Mouse (Mus musculus) embryonic stem cell, embryonic (primary cell): ENCODE measurements around the gene Il2ra.
"Not testable (repeated sequence)": the region's sequence is repeated elsewhere in the genome, so short reads cannot be mapped to it uniquely, and the experiment has no call there.

Experiments
- CTCF ChIA-PET, 4 experiments: fragments of 300-600 bp in 2 of 4; fragments of 350-600 bp in 2 of 4; sonication (Branson Sonifier 250); formaldehyde crosslinking; loops; one replicate each; lab custom pipeline; 2022; ENCODE audit warnings: inconsistent platforms in 2 of 4; lab: Charles Lee
- POLR2A ChIA-PET, 4 experiments: fragments of 300-600 bp in 2 of 4; fragments of 350-600 bp in 2 of 4; sonication (Branson Sonifier 250); formaldehyde crosslinking; loops; one replicate each; lab custom pipeline; 2022; ENCODE audit warnings: antibody characterized with exemption in 4 of 4, inconsistent platforms in 1 of 4; lab: Charles Lee

The Il2ra gene

DNA sequence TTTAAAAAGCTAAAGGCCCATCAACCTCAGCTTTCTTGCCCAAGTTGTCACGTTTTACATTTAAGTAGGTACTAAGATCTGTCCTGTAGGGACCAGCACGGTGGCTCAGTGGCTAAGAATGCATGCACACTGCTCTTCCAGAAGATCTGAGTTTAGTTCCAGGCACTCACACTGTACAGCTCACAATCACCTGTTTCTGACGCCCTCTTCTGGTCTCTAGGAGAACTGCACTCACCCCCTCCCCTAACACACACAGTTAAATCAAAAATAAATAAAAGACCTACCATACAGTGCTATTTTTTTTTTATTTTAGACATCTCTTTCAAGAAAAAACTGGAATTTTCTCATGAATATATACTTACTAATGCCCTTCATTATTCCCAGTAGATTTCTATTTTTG, 29.5 kb downstream of the Il2ra start:
- POLR2A ChIA-PET: interaction anchor here in 2 of 4 experiments (0.9 to 1.7 kb wide), 4 partner anchors 10 to 69 kb away, joined by 3 to 6 read pairs (median 4); no protein-coding TSS in a partner anchor
- CTCF ChIA-PET: interaction anchor here (0.5 to 2.6 kb wide), 26 partner anchors 8 to 1690 kb away, joined by 3 to 20 read pairs (median 3); no protein-coding TSS in a partner anchor

DNA sequence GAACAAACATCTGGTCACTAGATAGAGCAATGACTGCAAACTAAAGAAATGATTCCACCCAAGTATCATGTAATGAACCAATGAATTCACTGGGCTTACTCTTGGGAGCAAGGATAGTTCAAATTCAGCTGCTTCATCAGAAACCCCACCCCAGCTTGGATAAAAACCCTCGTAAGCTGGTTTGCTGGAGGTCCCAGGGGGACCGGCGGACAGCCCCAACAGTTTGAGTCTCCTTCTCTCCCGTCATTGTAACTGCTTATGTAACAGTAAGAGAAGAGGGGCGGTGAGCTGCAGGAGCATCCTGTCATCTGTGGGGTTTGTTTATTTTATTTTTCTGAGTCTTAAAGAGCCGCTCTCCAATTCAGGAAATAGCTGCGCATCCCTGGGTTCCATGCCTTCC, 37.0 kb downstream of the Il2ra start:
- ChIA-PET CTCF (interaction anchor here in 2 of 4 experiments (1.0 to 1.5 kb wide), 3 partner anchors 8 to 16 kb away, joined by 3 to 5 read pairs (median 4); no protein-coding TSS in a partner anchor), POLR2A (interaction anchor here in 2 of 4 experiments (0.6 to 0.8 kb wide), 2 partner anchors 9 to 80 kb away, joined by 3 read pairs; no protein-coding TSS in a partner anchor)

- ChIA-PET CTCF (interaction anchor here in 3 of 4 experiments (0.6 to 2.5 kb wide), 7 partner anchors 10 to 344 kb away, joined by 3 to 10 read pairs (median 6); no protein-coding TSS in a partner anchor), POLR2A (interaction anchor here (0.5 to 2.1 kb wide), 7 partner anchors 10 to 95 kb away, joined by 3 to 11 read pairs (median 4); partner anchors contain the start of genes Ankrd16 (in 1 of the 4), Fbh1 (in 1 of the 4) and Il15ra (in 1 of the 4))
Observed at GRCm38 (mm10) chr2:11682712-11683111, 40.1 kb downstream of the Il2ra start.

DNA sequence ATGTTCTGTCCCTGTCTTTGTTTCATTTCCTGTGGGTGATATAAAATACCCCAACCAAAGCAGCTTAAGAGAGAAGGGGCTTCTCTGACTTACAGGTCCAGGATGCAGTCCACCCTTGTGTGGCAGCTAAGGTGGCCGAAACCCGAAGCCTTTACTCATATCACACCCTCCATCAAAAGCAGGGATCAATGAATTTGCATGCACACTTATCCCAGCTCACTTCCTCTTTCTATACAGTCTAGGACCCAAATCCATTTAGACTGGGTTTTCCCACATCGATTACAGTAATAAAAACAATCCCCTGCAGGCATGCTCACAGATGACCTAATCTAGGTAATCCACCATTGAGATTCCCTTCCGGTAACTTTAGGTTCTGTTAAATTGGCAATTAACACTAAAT, 43.9 kb downstream of the Il2ra start:
- POLR2A ChIA-PET: no interaction called here
- CTCF ChIA-PET: interaction anchor here in 2 of 4 experiments (0.9 to 2.1 kb wide), 4 partner anchors 12 to 91 kb away, joined by 3 to 10 read pairs (median 5); partner anchors contain the start of genes Ankrd16 (in 1 of the 2) and Fbh1 (in 1 of the 2)

GRCm38 (mm10) chr2:11687436-11687835, 44.8 kb downstream of the Il2ra start:
- POLR2A ChIA-PET: interaction anchor here in 1 of 4 experiments (1.1 kb wide), 1 partner anchor 90 kb away, joined by 3 read pairs; the partner anchor contains the start of genes Ankrd16 and Fbh1

DNA sequence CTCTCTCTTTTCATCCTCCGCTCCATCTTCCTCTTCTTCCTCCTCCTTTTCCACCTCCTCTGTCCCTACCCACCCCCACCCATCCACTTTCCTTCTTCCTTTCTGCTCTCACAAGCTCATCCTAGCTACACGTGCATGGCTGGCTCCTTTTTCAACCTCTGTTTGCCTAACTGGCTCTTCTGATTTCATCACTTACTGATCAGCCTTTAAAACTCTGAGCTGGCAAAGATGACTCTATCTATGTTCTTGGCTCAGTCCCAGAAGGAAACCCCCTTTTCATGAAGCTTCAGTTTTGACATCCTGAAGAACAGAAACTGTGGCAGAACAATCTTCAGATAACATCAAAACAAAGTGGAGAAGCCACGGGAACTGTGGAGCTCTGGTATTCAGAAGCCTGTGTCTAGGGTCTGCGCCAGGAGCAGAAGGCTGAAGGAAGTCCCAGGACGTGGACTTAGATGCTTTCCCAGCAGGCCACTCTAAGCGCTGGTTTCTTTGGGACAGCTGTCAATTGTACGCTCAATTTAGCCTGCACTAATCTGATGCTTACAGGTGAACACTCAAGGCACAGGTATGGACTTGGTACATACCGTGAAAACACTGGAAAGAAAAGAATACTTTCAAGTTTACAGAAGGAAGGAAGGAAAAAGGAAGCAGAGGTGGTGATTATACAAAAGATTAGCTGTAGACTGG, 47.7 kb downstream of the Il2ra start:
- POLR2A ChIA-PET: interaction anchor here (0.6 to 1.2 kb wide), 5 partner anchors 13 to 394 kb away, joined by 3 to 5 read pairs (median 4); partner anchors contain the start of gene Il15ra (in 1 of the 4)
- CTCF ChIA-PET: interaction anchor here in 3 of 4 experiments (0.6 to 1.7 kb wide), 4 partner anchors 18 to 1492 kb away, joined by 3 to 8 read pairs (median 3); no protein-coding TSS in a partner anchor

More at GRCm38 (mm10) chr2:11687436-11687835, 44.8 kb downstream of the Il2ra start:
- CTCF ChIA-PET: interaction anchor here (0.5 to 2.1 kb wide), 24 partner anchors 8 to 910 kb away, joined by 3 to 18 read pairs (median 4); partner anchors contain the start of genes Ankrd16 (in 1 of the 4), Fbh1 (in 1 of the 4) and Il15ra (in 1 of the 4)

- CTCF ChIA-PET: interaction anchor here in 3 of 4 experiments (0.6 to 3.0 kb wide), 4 partner anchors 30 to 397 kb away, joined by 3 to 14 read pairs (median 4); partner anchors contain the start of gene Rbm17 (in 1 of the 3)
- POLR2A ChIA-PET: interaction anchor here in 2 of 4 experiments (0.5 to 0.7 kb wide), 2 partner anchors 12 to 56 kb away, joined by 3 read pairs; no protein-coding TSS in a partner anchor
Observed at GRCm38 (mm10) chr2:11693352-11693751, 50.7 kb downstream of the Il2ra start.

DNA sequence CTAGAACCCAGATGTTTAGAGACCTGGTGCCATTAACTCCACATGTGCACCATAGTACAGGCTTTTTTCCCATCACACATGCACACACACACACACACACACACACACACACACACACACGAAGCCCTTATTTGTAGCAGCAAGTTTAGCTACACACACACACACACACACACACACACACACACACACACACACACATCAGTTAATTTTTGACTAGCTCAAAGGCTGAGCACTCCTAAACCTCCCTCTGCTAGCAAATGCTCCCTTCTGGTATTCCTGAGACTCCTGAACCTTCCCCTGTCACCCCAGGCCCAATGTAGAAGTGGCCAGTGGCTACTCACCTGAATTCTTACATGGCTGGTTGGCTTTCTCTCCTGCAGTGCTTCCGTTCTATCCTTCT, 51.5 kb downstream of the Il2ra start:
- ChIA-PET POLR2A (interaction anchor here in 1 of 4 experiments (0.7 kb wide), 1 partner anchor 57 kb away, joined by 3 read pairs; no protein-coding TSS in a partner anchor), CTCF (interaction anchor here (0.5 to 3.0 kb wide), 5 partner anchors 22 to 83 kb away, joined by 3 to 14 read pairs (median 5); partner anchors contain the start of genes Ankrd16 (in 1 of the 4) and Fbh1 (in 1 of the 4))

DNA sequence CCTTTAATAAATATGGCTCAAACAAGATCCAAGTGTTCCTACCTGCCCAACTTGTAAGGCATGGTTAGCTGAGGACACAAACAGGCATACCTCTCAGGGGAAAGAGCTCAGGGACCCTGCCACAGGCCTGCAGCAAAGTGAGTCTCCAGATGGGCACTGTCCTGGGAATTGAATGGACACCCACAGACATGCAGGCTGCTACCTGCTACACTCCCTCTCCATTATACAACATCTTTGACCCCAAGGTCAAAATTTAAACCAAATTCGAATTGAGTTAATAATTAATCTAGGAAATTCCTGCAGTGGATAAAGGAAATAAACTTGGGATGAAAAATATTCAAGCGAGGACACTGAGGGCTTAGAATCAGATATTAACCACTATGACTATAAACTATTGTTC, 53.3 kb downstream of the Il2ra start:
- ChIA-PET CTCF (interaction anchor here in 2 of 4 experiments (0.6 to 1.2 kb wide), 2 partner anchors 8 to 70 kb away, joined by 3 read pairs; no protein-coding TSS in a partner anchor), POLR2A (no interaction called here)

GRCm38 (mm10) chr2:11698994-11699393, 56.4 kb downstream of the Il2ra start:
- ChIA-PET CTCF (interaction anchor here in 2 of 4 experiments (1.4 to 2.5 kb wide), 4 partner anchors 12 to 93 kb away, joined by 3 to 10 read pairs (median 8); no protein-coding TSS in a partner anchor), POLR2A (interaction anchor here in 2 of 4 experiments (0.7 to 0.8 kb wide), 3 partner anchors 63 to 79 kb away, joined by 3 read pairs; partner anchors contain the start of genes Ankrd16 (in 1 of the 2) and Fbh1 (in 1 of the 2))

DNA sequence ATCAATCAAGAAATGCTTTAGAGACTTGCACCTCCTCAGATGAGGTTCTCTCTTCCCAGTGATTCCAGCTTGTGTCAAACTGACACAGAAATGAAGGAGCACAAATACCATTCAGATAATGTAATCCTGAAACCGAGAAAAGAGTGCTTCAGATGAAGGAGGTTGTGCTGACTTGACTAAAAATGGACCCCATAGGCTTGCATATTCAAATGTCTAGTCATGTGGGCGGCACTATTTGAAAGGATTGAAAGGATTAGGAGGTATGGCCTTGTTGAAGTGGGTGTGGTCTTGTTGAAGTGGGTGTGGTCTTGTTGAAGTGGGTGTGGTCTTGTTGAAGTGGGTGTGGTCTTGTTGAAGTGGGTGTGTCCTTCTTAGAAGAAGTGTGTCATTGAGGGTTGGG, 57.3 kb downstream of the Il2ra start:
- POLR2A ChIA-PET: interaction anchor here in 2 of 4 experiments (0.6 to 0.7 kb wide), 2 partner anchors 77 to 1873 kb away, joined by 3 to 4 read pairs; partner anchors contain the start of genes Ankrd16 (in 1 of the 2) and Fbh1 (in 1 of the 2)
- CTCF ChIA-PET: interaction anchor here in 3 of 4 experiments (0.7 to 2.5 kb wide), 4 partner anchors 12 to 274 kb away, joined by 3 to 9 read pairs (median 6); no protein-coding TSS in a partner anchor

DNA sequence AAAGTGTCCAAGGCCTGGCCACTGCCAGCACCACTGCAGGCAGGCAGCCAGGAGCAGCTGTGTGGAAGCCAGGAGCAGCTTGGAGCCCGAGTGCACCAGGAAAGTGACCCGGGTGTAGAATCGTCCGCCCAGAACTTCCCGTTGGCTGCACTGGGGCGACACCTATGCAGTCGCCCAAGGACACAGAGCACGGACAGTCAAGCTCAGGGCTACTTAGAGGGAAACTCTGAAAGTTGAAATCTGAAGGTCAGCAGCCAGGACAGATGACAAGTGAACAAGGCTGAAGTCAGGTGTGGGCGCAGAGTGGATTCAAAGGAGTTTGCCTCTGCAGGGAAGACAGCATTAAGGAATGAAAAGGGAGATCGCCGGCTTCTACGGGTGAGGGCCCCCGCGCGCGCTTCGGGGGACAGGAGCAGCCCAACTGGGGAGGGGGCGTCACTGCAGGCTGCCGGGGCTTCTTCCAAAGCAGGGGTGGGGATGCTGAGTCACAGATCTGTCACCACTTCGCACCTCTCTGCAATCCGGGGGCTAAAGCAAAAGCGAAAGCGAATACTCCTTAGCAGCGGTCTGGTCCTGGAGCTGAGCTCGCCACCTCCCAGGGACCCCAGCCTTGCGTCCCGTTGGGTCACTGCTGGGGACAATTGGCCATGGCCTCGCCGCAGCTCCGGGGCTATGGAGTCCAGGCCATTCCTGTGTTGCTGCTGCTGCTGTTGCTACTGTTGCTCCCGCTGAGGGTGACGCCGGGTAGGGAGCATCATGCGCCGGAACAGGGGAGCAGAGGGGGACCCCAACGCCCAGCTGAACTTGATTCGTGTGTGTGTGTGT, 62.8 kb downstream of the Il2ra start, which contains the start of gene Il15ra:
Il15ra (plus strand) TSS at position 90 of the 825 bp plus-strand sequence.
- ChIA-PET POLR2A (interaction anchor here in 2 of 4 experiments (0.6 to 0.7 kb wide), 3 partner anchors 15 to 72 kb away, joined by 3 to 11 read pairs (median 3); partner anchors contain the start of genes Ankrd16 (in 1 of the 2) and Fbh1 (in 1 of the 2)), CTCF (interaction anchor here in 3 of 4 experiments (0.5 to 0.9 kb wide), 4 partner anchors 18 to 230 kb away, joined by 3 to 6 read pairs (median 4); no protein-coding TSS in a partner anchor)

DNA sequence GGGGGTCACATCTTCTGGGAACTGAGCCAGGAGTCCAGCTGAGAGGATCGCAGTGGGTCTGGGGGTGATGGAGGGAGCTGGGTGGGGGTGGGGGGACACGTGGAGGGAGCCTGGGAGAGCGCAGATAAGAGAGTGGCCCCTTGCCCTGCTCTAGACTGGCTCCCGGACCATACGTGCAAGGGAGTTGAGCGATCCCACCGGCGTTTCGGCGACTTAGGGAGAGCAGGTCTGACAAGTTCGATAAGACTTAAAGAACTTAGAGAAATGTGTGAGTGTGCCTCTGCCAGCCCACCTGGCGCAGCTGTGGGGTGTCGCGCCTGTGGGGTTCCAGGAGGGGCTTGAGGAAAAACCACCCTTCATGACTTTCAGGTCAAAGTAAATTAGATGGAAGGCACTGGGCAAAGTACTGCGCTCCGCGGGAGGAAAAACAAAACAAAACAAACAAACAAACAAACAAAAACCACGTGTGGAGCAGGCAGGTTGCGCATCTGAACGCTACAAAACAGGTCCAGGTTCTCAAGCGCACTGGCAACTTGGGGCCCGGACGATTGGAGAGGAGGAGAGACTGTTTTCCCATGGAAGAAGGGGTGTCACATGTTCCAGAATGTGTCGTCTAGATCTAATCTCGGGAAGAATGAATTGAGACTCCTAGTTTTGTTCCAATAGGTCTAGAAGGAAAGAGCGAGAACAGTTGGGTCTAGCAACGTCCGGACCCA, 63.6 kb downstream of the Il2ra start:
- ChIA-PET POLR2A (no interaction called here), CTCF (interaction anchor here in 2 of 4 experiments (0.5 to 0.7 kb wide), 2 partner anchors 42 to 231 kb away, joined by 3 to 6 read pairs; no protein-coding TSS in a partner anchor)

DNA sequence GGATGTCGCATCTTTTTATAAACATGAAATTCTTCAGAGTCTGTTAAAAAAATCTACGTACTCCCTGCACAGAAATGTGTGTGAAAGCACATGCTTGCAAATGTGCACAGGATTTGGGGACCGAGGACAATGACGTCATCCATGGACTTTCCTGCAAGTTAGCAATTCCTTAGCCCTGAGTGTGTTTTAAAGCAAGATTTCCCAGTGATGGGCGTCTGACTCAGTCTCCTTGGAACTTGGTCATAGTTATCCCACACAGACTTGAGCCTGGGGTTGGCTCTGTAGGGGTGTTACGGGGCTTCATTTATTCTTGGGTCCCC, 64.1 kb downstream of the Il2ra start:
- CTCF ChIA-PET: interaction anchor here in 1 of 4 experiments (0.6 kb wide), 2 partner anchors 138 to 345 kb away, joined by 5 read pairs; no protein-coding TSS in a partner anchor
- POLR2A ChIA-PET: no interaction called here

DNA sequence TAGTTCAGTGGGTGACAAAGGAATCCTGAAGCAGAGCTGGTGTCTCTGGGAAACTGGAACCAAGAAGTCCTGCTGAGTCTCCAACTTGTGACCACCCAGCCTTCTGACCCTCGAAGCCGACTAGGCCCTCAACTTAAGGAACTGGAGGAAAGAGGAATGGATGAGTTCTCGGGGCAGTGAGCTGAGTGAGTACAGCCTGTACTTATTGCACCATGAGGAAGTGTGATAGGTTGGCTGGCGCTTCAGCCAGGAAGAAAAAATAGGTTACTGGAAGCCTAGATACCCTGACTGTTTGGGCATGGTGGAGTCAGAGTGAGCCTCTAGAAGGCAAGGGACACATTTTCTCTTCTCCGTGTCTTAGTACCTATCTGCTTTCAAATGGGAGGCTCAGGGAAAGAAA, 65.9 kb downstream of the Il2ra start:
- POLR2A ChIA-PET: no interaction called here
- CTCF ChIA-PET: no interaction called here

DNA sequence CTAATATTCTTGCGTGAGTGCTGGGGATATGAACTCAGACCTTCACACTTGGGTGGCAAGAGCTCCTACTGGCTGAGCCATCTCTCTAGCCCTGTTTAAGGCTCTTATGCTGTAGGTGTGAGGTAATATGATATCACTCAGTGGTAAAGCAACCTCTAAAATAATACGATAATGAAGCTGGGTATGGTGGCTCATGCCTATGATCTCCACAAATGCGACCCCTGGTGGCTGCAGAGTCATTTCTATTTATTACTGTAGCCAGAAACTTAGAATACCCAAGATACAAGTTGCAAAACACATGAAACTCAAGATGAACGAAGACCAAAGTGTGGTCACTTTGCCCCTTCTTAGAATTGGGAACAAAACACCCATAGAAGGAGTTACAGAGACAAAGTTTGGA, 67.5 kb downstream of the Il2ra start:
- CTCF ChIA-PET: interaction anchor here (0.5 to 2.1 kb wide), 7 partner anchors 13 to 107 kb away, joined by 3 to 13 read pairs (median 4); no protein-coding TSS in a partner anchor
- POLR2A ChIA-PET: not testable (repeated sequence)
